Mouse (Mus musculus) intestine, postnatal 0 days (tissue): ENCODE measurements around the gene Ppt2. TPM values are rescaled to one million over a fixed set of nuclear protein-coding genes. Genes with fewer than 3 reads are reported as not detected.

Source experiments
- ATAC-seq: fragments of 200-750 bp; cut with Nextera tagmentation; 2 replicates; pipeline ENCODE4 v1.8.0; 2017; ENCODE audit warnings: mild to moderate bottlenecking, moderate TSS enrichment, moderate library complexity
- H3K27ac ChIP-seq: fragments of 300-500 bp; sonication (generic); 2 replicates; pipeline ENCODE4 v1.5.1; 2014; ENCODE audit warnings: mild to moderate bottlenecking, low read depth, low read length, moderate library complexity
- H3K27me3 ChIP-seq: fragments of 300-500 bp; sonication (generic); replicated peaks from 2 replicates; pipeline ENCODE4 v1.6.1; 2014; ENCODE audit warnings: low read length, mixed read lengths; ENCODE audit not compliant: control insufficient read depth, insufficient read depth
- H3K36me3 ChIP-seq: fragments of 300-500 bp; sonication (generic); 2 replicates; pipeline ENCODE4 v1.6.1; 2014; ENCODE audit warnings: mild to moderate bottlenecking, moderate library complexity; ENCODE audit not compliant: control insufficient read depth, insufficient read depth
- H3K4me1 ChIP-seq: fragments of 300-500 bp; sonication (generic); replicated peaks from 2 replicates; pipeline ENCODE4 v1.6.1; 2014; ENCODE audit warnings: antibody characterized with exemption, low read length, mixed read lengths; ENCODE audit not compliant: control insufficient read depth, insufficient read depth
- H3K4me2 ChIP-seq: fragments of 300-500 bp; sonication (generic); replicated peaks from 2 replicates; pipeline ENCODE4 v1.6.1; 2014; ENCODE audit warnings: low read depth, mild to moderate bottlenecking, moderate library complexity
- H3K4me3 ChIP-seq: fragments of 300-500 bp; sonication (generic); 2 replicates; pipeline ENCODE4 v1.5.1; 2014; ENCODE audit warnings: low read depth, low read length
- H3K9ac ChIP-seq: fragments of 300-500 bp; sonication (generic); 2 replicates; pipeline ENCODE4 v1.6.1; 2014; ENCODE audit warnings: mild to moderate bottlenecking, low read depth, low read length
- H3K9me3 ChIP-seq: fragments of 300-500 bp; sonication (generic); 2 replicates; pipeline ENCODE4 v1.6.1; 2016; ENCODE audit warnings: mixed run types; ENCODE audit not compliant: control insufficient read depth
- CTCF ChIP-seq: sonication (generic); IDR thresholded peaks from 2 replicates; pipeline ENCODE4 v1.5.1; 2016; ENCODE audit warnings: low read depth, mild to moderate bottlenecking, control low read depth, antibody characterized with exemption, moderate library complexity
- WGBS: fragments of 180-500 bp; shearing (Covaris S2); extraction: QIAGEN DNeasy Blood & Tissue Kit; methylation state at CpG from one replicate; pipeline ENCODE4 v1.1.7; 2014; 5-methylcytosine and 5-hydroxymethylcytosine counted together
- polyA plus RNA-seq: library from polyadenylated mRNA; unstranded; fragments of >200 nt; fragmentation: Nextera tagmentation; extraction: Ambion mirVana; gene quantifications from 2 replicates; pipeline ENCODE4 v1.2.1, GENCODE M21; 2015

The Ppt2 gene
- polyA plus RNA-seq, 1 experiment from 2014 or later: 17.2 TPM

DNA sequence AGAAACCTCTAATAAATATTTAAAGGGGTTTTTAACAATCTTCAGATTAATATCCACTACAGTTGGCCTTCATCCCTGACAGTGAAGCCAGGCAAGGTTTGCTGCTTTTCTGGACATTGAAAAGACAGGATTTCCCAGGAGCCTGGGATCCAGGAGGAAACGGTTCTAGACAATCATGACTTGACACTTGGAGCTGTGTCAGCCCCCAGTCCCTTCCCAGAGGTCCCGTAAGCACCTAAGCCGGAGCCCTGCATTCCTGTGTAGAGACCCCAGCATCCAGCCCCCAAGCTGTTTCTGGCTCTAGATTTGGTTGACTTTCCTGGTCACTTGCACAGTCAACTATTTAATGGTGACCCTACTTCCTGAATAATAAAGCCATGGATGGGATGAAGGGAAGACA, 30.3 kb upstream of the Ppt2 start:
- no peak for TF ChIP-seq CTCF
- Histone ChIP-seq H3K27me3 (peaks cover 7% of the 10 kb centered on the region; the same call in 1 of the 2 replicates), H3K9me3 (no peaks in the 10 kb centered on the region), H3K27ac (no peak overlapping the region), H3K9ac (no peak overlapping the region), H3K4me3 (no peak overlapping the region), H3K36me3 (peaks cover 2% of the 10 kb centered on the region; the same call in 1 of the 2 replicates), H3K4me2 (no peak overlapping the region), H3K4me1 (peaks cover 12% of the 10 kb centered on the region)
- ATAC-seq: no peak
- 75% methylated on average over 3 of the region's 3 CpGs for WGBS

DNA sequence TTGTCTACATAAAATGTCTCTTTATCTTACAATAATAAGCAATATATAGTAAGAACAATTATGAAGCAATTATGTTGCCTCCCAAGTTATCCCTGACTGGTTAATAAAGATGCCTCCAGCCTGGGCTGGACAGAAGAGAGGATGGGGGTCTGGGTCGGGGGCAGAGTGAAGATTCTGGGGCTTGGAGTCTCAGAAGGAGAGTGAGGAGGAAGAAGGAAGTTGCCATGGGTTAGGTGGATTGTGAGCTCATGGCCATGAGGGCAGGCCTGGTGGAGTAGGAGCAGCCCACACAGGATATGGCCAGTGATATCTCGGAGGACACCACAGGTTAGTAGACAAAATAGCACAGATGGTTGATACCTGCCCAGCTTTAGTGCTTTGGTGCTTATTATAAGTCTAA, 29.8 kb upstream of the Ppt2 start:
- H3K27ac ChIP-seq: no peak overlapping the region
- no peak for TF ChIP-seq CTCF
- peaks cover 7% of the 10 kb centered on the region; the same call in 1 of the 2 replicates for H3K27me3 ChIP-seq
- H3K4me1 ChIP-seq: peaks cover 12% of the 10 kb centered on the region
- H3K9ac ChIP-seq: no peak overlapping the region
- ATAC-seq: no peak
- no peaks in the 10 kb centered on the region for H3K9me3 ChIP-seq
- peaks cover 6% of the 10 kb centered on the region; the same call in 1 of the 2 replicates for H3K36me3 ChIP-seq
- H3K4me3 ChIP-seq: no peak overlapping the region
- no peak overlapping the region for H3K4me2 ChIP-seq
- 67% methylated on average over 2 of the region's 2 CpGs for WGBS

DNA sequence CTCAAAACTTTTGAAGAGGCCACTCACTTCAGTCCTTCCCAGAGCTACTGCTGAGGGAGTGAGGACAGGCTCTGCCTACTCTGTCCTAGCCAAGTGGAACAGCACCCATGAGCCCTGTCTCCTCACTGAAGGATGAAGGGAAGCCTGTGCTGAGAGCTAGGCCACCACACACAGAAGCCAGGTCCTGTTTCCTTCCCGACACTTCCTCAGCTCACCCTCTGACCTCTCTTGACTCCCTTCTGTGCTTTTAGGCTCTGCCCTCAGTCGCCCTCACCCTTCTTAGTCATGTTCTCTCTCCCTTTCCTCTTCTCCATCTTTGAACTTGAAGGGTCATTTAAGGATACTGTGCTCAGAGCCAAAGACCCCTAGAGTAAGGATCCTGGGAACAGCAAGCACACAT, 29.0 kb upstream of the Ppt2 start:
- no peak overlapping the region for H3K4me3 ChIP-seq
- H3K27me3 ChIP-seq: peaks cover 7% of the 10 kb centered on the region; the same call in 1 of the 2 replicates
- H3K27ac ChIP-seq: no peak overlapping the region
- H3K9ac ChIP-seq: no peak overlapping the region
- no peak for ATAC-seq
- no peak for TF ChIP-seq CTCF
- peaks cover 12% of the 10 kb centered on the region for H3K4me1 ChIP-seq
- H3K9me3 ChIP-seq: no peaks in the 10 kb centered on the region
- H3K4me2 ChIP-seq: no peak overlapping the region
- peaks cover 15% of the 10 kb centered on the region; the same call in 1 of the 2 replicates for H3K36me3 ChIP-seq
- 39% methylated on average over 2 of the region's 2 CpGs for WGBS

DNA sequence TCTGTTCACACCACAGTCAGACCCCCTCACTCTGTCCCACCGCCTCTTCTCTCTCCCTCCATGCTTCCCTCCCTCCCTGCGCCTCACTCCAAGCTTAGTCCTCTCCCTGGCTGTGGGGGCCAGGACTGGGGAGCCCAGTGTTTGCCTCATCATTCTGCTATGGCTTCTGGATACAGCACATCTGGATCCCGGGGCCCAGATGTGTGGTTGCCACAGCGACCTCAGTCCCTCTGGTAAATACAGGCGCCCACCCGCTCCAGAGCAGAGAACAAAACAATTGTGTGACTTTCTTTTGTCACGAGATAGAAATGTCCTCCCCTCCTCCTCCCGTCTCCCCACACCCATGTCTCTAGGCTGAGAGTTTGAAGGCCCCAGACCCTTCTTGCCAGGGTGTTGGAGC, 28.4 kb upstream of the Ppt2 start:
- H3K4me1 ChIP-seq: peaks cover 12% of the 10 kb centered on the region
- no peak overlapping the region for H3K27ac ChIP-seq
- no peak overlapping the region for H3K9ac ChIP-seq
- H3K9me3 ChIP-seq: no peaks in the 10 kb centered on the region
- 46% methylated on average over 8 of the region's 8 CpGs for WGBS
- no peak overlapping the region for H3K4me2 ChIP-seq
- peaks cover 7% of the 10 kb centered on the region; the same call in 1 of the 2 replicates for H3K27me3 ChIP-seq
- peaks cover 21% of the 10 kb centered on the region; the same call in 1 of the 2 replicates for H3K36me3 ChIP-seq
- TF ChIP-seq CTCF: no peak
- H3K4me3 ChIP-seq: no peak overlapping the region
- no peak for ATAC-seq

DNA sequence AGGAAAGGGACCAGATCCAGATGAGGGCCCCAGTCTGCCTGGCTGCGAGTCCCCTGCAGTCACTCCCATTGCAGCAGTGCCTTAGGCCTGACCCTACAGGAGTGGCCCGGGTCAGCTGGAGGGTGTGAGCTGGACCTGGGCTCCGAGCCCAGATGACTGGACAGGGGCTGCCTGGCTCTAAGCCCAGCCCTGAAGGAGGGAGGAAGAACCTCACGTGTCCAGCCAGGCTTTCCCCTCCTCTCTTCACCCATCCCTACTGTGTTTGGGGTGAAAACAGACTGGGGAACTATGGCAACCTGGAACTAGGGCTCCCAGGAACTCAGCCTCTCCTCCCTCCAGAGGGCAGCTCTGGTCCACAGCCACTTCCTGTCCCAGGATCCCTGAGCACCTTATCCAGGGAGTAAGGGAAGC, 27.3 kb upstream of the Ppt2 start:
- 47% methylated on average over 4 of the region's 4 CpGs for WGBS
- no peak overlapping the region for H3K4me3 ChIP-seq
- H3K36me3 ChIP-seq: peaks cover 24% of the 10 kb centered on the region; the same call in 1 of the 2 replicates
- H3K9ac ChIP-seq: no peak overlapping the region
- no peak overlapping the region for H3K4me2 ChIP-seq
- H3K9me3 ChIP-seq: no peaks in the 10 kb centered on the region
- H3K27me3 ChIP-seq: peaks cover 7% of the 10 kb centered on the region; the same call in 1 of the 2 replicates
- TF ChIP-seq CTCF: peak; percentile 68
- H3K27ac ChIP-seq: peak overlapping the region; percentile 62
- peaks cover 7% of the 10 kb centered on the region; the same call in 1 of the 2 replicates for H3K4me1 ChIP-seq
- peak; percentile 57 for ATAC-seq

DNA sequence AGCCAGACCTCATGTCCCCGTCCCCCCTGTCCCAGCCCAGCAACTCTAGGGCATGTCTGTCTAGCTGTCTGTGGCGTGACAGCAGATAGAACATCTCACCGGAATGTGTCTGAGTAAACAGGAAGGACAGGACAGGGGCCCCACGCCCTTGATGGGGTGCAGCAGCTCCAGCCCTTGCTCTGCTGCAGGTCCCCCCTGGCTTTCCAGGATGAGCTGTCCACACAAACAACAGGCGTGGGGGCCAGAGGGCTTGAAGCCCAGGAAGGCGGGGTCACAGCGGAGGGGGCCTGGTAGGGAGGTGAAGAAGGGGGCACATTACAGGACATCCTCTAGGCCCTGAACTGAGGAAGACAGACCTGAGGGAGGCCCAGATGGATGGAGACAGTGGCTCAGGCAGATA, 26.9 kb upstream of the Ppt2 start:
- H3K4me2 ChIP-seq: no peak overlapping the region

More for the DNA sequence above, 26.9 kb upstream of the Ppt2 start:
- Histone ChIP-seq H3K9me3 (no peaks in the 10 kb centered on the region), H3K4me1 (peaks cover 7% of the 10 kb centered on the region; the same call in 1 of the 2 replicates), H3K4me3 (no peak overlapping the region), H3K9ac (no peak overlapping the region), H3K27me3 (peaks cover 7% of the 10 kb centered on the region; the same call in 1 of the 2 replicates), H3K27ac (peak overlapping the region; percentile 62), H3K36me3 (peaks cover 28% of the 10 kb centered on the region)
- ATAC-seq: peak; percentile 3; the same call in 1 of the 2 replicates
- WGBS: 53% methylated on average over 7 of the region's 7 CpGs
- TF ChIP-seq CTCF: no peak
